Mouse (Mus musculus) kidney, adult 18-20 months (tissue): ENCODE measurements around the gene Sphk2.

ENCODE experiments used
- DNase-seq: peaks from one replicate; pipeline ENCODE4 v3.0.0; 2021

Gene Sphk2

DNA sequence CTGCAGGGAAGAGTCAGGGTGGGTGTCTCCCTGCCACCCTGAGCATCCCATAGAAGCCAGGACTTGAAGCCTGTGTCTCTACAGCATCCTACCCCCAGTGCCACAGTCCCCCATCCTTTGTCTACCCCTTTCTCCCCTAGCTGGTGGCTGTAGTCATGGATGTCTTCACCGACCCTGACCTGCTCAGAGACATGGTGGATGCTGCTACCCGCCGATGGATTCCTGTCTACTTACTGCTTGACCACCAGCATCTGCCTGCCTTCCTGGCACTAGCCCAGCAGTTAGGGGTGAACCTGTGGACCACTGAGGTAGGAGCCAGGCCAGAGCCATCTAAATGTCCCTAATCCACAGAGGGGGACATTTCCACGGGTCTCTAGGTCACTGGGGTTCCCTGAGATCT is 5.5 kb upstream of the Sphk2 start:
- DNase-seq = no peak

DNA sequence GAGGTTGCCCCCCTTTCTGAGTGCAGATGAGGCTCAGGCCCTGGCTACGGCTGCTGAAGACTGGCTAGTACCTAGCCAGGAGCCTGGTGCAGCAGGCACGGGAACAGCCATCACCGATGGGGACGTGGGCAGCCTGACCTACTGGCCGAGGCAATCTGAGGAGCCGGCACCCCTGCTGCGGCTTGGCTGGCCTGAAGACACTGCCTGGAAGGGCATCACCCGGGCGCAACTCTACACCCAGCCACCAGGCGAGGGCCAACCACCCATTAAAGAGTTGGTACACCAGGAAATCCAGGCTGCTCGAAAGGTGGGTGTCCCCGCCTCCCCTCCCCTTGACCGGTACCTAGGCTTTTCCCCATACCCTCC is 4.5 kb upstream of the Sphk2 start:
- no peak for DNase-seq

DNA sequence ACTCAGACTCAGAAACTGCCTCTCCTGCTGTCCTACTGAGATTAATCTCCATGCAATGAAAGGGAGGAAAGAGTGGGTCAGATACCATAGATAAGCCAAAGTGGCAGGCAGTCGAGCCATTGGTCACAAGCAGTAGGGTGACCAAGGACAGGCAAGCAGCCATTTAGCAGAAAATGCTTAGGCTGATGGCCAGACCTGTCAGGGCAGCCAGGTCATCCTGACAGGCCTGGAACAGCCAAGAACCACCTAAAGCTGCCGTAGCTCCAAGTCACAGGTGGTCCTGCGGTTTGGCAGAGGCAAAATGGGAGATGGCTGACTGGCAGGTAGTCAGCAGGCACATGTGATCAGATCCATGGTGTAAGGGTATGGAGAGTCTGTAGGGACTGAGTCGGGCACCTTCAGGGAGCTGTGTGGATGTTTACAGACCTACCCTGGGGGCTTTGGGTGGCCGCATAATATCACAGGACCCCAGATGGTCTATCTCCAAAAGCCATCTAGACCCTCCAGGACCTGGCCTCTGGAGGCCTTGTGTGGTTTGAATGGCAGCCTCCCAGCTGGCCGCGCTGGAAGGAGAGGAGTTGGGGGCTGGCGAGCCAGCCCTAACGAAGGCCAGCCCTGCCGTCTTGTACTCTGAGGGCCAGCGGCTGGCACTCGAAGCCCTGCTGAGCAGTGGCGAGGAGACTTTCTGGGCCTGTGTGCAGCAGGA is 4.0 kb upstream of the Sphk2 start:
- DNase-seq = no peak

DNA sequence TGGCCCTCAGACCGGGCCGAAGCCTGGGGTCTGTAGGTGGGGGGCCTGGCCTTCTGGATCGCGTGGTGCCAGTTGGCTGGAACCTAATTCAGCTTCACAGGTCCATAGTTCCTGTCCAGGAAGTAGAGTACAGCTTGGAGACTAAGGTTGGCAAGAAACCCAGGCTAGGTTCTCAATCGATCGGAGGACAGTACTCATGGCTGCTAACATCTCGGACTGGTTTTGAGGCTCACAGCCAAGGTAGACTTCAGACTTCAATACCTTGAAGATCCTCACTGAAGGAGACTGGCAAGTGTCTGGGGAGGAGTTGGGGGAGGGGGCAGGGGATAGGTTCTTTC is 3.4 kb upstream of the Sphk2 start:
- no peak for DNase-seq

DNA sequence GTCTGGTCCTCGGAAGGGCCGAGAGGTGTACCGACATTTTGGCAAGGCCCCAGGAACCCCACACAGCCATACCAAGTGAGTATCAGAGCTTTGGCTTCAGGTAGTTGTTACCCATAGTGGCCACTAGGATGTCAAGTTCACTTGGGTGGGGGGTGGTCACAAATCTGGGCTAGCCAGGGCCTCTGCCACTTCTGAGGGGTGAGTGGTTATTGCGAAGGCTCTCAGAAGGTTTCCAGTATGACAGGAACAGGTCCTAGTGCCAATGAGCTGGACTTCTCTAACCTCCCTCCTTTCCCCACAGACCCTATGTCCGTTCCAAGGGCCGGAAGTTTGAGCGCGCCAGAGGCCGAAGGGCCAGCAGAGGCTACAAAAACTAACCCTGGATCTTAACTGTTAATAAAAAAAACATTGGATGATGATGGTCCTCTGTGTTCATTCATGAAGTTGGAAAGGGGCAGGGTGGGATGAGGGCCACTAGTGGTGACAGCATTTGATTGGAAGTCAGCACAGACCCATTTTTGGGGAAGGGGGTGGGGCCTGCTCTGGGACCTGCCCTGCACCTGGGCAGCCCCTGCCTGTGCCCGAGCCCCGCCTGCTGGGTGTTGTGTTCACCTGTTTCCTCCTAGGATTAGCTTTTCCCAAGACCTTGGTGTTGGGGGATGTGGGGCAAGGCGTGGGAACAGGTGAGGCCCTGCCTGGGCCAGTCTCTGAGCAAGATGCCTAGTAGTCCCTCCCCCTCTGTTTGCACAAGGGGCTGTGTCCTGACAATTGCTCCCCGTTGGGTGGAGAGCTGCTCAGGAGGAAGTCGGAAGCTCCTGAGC is 2.8 kb upstream of the Sphk2 start, which contains the start of gene Fam83e:
TSS of gene Fam83e (plus strand) at position 800 of the 821 bp plus-strand sequence.
- no peak for DNase-seq

DNA sequence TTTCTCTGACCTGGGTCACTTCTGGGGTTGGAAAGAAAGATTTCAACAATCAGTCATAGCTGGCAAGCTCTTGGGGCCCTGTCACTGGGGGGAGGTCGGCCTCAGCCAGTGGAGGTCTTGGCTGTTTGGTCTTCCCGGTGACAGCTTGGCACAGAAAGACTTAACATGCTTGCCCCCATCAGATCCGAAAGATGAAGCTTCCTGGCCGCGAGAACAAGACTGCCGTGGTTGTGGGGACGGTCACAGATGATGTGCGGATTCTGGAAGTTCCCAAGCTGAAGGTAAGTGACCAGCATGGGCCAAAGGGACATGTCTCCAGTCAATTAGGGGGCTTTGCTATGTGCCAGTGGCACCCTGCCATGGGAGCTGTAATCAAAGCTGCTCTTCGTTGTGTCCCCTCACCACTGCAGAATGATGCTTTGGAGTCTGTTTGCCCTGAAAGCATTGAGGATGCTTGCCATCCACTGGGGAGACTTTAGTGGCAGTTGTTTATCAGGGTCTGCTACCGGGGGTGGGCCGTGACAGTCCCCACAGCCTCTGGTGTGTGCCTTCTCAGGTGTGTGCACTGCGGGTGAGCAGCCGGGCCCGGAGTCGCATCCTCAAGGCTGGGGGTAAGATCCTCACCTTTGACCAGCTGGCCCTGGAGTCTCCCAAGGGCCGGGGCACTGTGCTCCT is 2.1 kb upstream of the Sphk2 start:
- DNase-seq = no peak

DNA sequence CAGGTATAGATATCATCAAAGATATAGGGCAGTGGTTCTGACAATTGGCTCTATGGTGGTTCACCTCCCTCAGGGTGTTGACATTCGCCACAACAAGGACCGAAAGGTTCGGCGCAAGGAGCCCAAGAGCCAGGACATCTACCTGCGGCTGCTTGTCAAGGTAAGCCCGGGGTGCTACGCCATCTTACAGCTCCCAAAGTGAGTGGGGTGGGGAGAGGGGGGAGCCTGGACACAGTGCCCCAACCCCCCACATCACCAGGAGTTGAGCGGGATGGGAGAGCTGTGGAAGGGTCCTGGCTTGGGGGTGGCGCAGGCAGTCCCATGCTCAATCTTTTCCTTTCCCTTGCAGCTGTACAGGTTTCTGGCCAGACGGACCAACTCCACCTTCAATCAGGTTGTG is 1.4 kb upstream of the Sphk2 start:
- no peak for DNase-seq

DNA sequence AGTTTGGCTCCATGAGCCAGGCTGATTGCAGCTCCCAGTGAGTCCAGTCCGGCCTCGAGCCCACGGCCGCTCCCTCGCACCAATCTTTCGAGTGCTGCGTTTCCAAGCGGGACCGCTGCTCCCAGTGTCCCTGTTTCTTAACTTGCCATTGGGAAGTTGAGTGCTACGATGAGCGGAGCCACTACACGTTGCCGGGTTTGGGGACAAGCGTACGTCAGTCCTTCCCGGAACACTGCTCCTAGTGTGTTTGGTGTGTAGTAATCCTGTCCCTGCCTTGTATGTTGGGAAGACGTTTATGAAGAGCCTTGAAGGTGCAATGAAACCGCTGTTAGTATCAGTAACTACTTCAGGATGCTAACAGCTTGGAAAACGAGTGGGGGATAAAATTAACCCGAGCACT is 529 bp upstream of the Sphk2 start:
- DNase-seq = no peak

DNA sequence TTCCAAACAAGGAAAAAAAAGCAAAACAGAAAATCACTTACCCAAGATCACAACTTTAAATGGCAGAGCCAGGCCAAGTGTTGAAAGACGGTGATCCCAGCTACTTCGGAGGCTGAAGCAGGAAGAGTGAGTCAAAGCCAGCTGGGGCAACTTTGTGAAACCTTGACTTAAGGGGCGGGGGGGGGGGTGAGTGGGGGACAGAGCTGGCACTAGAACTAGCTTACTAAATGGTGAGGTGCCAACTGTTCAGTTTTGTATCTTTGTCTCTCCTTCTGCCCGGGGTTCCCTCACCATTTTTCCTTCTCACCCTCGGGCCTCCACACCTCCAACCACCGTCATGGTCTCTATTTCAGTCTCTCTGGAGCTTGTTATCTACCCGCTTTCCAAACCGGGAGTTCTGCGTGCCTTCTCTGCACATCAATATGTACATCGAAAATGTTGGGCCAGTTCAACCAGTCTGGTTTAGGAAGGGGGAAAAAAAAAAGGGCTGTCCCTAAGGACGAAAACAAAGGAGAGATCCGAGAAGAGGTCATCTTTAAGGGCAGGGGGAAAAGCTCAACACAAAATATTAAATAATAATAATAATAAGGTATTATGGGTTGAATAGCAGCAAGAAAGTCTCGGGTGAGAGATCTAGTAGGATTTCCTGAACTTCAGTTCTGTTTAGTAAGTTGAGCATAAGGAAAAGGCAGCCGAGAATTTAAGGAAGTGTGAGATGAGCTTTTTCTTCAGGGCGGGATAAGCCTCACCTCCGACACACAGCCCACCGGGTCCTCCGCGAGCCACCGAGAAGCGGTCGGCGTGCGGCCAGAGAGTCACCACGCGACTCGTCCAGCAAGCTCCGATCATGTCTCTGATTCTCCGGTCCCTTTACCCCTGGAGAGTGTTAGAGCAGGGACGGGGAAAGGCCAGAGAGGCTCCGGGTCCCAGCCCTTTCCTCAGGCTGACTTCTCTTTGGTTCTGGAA is 567 bp downstream of the Sphk2 start:
- no peak for DNase-seq

DNA sequence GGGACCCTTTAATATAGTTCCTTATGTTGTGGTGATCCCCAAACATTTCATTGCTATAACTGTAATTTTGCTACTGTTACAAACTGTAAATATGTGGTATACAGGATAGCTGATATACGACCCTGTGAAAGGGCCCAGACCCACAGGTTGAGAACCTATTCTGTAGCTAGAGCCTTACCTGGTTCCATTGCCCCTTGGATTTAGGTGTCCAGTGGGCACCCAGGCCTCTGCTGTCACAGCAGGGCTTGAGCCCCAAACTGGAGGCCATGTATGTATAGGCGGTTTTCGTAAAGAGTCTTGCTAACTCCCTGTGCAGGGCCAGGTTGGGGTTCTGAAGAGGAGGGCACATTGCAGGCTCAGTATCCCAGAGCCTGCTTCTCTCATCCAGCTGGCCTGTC is 1.3 kb downstream of the Sphk2 start:
- no peak for DNase-seq

DNA sequence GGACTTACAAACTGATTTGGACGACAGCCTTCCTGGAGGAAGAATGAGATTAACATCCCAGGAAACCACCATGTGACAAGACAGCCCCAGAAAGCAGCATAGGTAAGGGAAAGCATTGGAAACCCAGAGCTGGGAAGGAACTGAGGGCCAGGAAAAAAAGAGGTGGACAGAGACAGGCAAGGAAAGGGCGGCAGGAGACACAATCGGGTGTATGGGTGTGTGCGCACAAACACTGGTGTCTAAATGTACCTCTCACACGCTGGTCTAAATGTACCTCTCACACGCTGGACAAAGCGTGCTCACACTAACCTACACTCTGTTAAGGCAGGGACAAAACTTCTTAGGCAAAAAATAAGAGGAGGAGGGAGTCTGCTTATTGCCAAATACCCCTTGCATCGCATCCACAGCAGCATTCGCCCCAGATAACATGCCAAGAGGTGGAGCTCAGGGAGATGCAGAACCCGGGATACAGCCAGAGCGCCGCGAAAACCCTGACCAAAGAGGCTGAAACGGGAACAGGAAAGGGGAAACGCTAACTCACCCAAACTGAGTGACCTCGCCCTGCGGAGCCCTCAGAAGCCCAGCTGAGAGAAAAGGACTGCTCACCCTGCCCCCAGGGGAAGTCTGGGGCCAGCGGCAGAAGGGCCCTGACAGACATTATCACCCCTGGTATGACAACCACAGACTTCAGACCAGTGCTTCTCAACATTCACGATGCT is 1.9 kb downstream of the Sphk2 start:
- DNase-seq = no peak

DNA sequence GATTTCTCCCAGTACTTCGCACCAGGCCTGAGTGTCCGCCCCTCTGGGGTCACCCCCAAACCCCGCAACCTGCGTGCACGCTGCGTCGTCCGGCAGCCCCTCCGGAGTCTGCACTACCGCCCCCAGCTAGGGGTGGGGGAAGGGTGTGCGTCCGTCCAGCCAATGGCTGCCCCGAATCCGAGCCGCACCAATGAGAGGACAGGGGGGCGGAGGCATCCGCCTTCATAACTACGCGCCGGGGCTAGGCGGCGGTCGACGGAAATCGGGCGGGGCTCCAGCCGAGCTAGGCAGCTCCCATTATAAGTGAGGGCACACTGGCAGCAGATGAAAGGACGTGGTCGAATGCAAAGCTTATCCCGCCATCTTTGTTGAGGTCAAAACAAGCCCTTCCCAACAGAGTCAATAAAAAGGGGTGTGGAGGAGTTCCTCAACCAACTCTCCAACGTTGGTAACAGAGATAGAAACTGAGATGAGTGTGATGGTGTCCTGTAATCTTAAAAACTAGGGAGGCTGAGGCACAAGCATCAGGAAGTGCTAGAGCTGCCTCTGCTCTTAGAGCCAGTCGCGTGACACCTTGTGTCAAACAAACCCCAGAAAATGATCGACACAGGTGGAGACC is 2.6 kb downstream of the Sphk2 start, which contains the start of gene Rpl18:
TSS of gene Rpl18 (plus strand) at position 368 of the 619 bp plus-strand sequence.
- peak; percentile 97 for DNase-seq

DNA sequence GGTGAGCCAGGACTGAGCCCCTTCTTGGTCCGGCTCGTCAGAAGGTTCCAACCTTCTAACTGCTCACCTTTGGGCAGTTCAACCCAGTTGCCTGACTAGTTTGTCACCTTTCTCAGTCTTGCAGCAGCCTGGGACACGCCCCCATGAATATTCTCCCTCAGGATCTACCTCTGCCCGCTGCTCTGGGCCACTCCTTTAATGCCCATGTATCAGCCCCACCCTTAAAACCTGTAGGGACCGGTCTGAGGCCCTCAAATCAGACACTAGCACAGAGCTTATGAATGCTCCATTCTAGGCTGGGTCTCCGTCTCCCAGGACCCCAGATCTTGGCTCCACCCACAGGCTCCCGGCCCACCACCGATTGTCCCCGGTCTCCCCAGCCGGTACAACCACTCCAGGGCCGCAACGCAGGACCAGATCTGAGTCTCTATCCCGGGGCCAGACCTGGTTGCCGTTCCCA is 3.1 kb downstream of the Sphk2 start:
- DNase-seq = no peak

DNA sequence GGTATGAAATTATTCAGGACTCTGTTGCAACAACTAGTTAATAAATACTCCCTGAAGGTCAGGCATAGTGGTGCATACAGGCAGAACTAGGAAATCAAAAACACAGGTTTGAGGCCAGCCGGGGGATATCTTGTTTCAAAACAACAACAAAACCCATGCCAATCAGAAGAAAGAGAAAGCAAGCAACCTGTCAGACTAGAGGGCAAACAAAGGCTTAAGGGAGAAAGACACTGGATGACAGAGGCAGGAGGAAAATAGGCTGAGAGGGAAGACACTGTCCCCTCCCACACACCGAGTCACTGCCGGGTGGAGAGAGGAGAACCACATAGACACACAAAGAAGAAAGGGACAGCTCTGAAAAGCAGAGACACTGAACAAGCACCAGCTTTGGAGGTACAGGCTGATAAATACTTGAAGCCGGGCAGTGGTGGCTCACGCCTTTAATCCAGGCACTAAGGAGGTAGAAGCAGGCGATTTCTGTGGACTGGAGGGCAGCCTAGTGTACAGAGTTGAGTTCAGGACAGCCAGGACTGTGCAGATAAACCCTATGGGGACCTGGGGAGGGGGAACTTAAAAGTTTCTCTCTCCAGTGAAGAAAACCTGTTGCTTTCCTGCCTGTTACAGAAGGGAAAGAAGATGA is 3.8 kb downstream of the Sphk2 start:
- peak; percentile 28 for DNase-seq

DNA sequence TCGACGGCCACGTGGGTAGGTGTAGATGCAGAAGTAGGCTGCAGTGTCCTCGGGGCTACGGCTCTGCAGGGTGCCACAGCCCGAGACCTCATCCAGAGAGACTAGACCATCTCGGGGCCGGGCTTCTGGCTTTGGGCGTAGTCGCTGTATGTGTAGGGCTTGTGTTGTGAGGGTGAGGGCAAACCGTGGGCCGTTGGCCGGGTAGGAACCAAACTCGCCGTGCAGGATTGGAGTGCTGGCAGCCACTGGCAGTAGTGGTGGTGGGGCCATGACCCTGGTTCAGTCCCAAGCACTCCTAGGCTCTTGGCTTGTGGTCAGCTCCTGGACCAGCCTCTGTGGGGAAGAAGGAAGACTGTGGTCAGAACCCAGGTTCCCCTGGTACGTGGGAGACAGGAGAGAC is 4.4 kb downstream of the Sphk2 start:
- DNase-seq = no peak

DNA sequence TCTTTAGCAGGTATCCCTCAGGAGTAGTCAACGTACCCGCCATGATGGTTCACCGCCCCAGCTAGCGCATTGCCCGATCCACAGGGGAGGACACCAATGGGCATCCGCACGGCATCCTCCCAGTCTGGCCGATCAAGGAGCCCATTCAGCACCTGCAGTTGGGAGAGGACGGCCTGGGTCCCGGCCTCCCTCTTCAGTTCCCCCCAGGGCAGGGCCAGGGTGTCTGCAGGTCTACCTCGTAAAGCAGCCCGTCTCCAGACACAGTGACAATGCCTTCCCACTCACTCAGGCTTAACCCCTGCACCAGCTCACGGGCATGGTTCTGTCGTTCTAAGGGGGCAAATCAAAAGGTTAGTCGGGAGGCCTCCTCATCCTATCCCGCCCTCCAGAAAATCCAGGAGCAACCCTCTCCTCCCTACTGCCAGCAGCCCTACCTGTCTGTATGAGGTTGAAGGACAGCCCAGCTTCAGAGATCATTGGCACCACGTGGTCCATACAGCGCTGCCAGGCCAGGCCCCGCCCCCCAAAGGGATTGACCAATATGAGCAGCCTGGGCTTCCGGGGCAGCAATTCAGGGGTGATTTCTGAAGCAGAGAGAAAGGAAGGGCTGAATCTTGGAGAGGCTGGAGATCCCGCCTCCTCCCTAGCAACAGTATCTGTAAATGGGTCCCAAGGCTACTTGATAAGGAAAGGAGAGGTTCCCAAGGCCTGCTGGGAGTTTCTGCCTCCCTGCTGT is 5.6 kb downstream of the Sphk2 start:
- peak; percentile 88 for DNase-seq

DNA sequence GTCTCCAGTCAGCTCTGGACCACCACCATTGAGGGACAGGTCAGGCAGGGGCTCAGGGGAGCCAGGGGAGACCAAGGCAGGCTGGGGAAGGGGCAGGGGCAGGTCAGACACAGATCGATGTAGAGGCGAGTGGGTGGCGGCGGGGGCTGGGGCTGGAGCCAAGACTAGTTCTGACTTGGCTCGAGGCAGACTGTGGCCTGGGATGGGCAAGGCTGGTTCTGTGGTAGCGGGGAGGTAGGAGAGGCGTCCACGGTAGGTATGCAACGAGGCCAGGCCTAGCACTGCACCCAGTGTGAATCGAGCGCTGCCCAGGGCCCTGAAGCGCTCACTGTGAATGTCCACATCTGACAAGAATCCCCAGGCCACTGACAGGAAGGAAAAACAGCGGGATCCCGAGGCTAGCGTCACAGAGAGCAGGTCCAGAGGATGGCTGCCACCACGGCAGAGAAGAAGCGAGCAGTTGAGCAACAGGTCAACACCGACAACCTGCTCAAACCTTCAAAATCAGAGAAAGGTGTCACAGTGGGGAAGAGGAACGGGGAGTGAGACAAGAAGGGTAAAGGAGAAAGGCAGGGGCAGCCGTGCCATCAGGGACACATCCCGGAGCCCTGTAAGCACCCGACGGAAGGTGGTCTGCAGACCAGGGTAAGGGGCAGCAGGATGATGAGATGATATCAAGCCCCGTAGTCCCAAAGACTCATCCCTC is 6.3 kb downstream of the Sphk2 start:
- no peak for DNase-seq

DNA sequence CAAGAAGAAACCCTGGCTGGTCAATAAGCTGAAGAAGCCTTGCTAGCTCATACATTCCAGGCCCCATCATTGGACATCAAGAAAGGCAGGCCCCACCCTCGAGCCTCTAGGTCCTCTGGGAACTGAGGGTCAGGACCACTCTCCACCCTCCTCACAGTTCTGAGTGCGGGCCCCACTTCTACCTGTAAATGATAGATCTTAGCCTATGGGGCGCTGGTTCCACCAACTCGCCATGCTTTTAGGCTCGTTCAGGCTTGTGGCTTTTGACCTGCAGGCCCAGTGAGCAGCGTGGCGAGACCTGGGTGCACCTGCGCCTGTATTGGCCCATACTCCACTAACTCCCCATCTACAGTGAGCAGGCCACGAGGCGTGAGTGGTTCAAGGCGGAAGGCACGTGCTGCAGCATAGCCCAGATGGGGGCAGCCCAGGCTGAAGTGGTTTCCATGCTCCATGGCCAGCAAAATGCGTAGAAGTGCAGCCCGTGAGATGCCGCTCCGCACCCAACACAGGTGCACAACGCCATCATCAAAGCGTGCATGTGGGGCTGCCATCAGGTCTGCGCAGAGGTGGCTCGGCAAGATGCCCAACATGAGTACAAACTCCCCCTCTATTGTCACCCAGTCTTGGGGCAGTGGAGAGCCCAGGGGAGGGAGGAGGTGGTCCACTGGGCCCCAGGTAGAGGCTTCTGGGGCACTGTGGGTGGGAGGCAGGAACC is 7.2 kb downstream of the Sphk2 start:
- DNase-seq = no peak
